Mouse (Mus musculus): ENCODE data around the gene Gm14308. TPM values are rescaled to one million over a fixed set of nuclear protein-coding genes. Genes with fewer than 3 reads are reported as not detected.
"Not testable (repeated sequence)": the region's sequence is repeated elsewhere in the genome, so short reads cannot be mapped to it uniquely, and the experiment has no call there.

The Gm14308 gene
- polyA plus RNA-seq (2015; fragmentation: Nextera tagmentation; extraction: Ambion mirVana): 21.1 and 22.5 TPM in 2 replicates

DNA sequence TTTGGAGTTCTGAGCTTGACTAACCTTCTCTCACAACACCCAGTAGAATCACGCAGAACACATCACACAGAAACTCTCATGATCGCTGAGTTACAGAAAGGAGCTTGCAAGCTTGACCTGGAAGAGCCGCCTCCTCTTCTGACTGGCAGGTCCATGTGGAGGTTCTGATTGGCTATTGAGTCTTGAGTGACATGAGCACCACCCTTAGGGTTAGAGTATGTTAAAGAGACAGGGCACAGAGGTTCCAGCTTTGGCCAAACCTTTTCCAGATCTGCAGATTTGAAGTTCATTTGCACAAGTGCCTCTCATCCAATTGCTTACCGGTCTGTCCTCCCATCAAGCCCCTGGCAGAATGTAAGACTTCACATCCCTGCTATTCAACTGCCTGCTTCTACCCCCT, at the start of gene Gm14308:
Gene Gm14308 (minus strand): TSS at position 101 of the 400 bp plus-strand sequence.
- H3K4me1 ChIP-seq; H3K4me2 ChIP-seq; ATAC-seq (ENCODE audit: insufficient read depth, low FRiP score, low read depth); H3K9ac ChIP-seq; H3K27ac ChIP-seq; H3K27me3 ChIP-seq (replicated peaks); H3K36me3 ChIP-seq; H3K9me3 ChIP-seq; H3K4me3 ChIP-seq (replicated peaks): not testable (repeated sequence)
- WGBS: no CpG with 5 or more reads among the region's 4 CpGs

DNA sequence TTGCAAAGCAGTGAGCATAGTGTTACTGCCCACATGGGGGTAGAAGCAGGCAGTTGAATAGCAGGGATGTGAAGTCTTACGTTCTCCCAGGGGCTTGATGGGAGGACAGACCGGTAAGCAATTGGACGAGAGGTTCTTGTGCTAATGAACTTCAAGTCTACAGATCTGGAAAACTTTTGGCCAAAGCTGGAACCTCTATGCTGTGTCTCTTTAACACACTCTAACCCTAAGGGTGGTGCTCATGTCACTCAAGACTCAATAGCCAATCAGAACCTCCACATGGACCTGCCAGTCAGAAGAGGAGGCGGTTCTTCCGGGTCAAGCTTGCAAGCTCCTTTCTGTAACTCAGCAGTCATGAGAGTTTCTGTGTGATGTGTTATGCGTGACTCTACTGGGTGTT, 34.1 kb upstream of the Gm14308 start, which contains the start of gene Zfp973:
Gene Zfp973 (plus strand): TSS at position 301 of the 400 bp plus-strand sequence.
- WGBS: no CpG with 5 or more reads among the region's 6 CpGs

More for the DNA sequence above, 34.1 kb upstream of the Gm14308 start, which contains the start of gene Zfp973:
- H3K4me2 ChIP-seq; H3K9me3 ChIP-seq; H3K27me3 ChIP-seq (replicated peaks); H3K9ac ChIP-seq; H3K4me1 ChIP-seq; H3K36me3 ChIP-seq; ATAC-seq (ENCODE audit: insufficient read depth, low FRiP score, low read depth); H3K4me3 ChIP-seq (replicated peaks); H3K27ac ChIP-seq: not testable (repeated sequence)

Other genes starting within 250 kb of the Gm14308 start
- 12.2 and 14.1 TPM in 2 replicates for gene Gm14435, start 212.8 kb downstream of the Gm14308 start, polyA plus RNA-seq (2015; fragmentation: Nextera tagmentation; extraction: Ambion mirVana)
- 2.0 and 4.1 TPM in 2 replicates for gene Gm14434, start 149.6 kb downstream of the Gm14308 start, polyA plus RNA-seq (2015; fragmentation: Nextera tagmentation; extraction: Ambion mirVana)
- not detected in 2 replicates for gene Zfp967, start 115.3 kb downstream of the Gm14308 start, polyA plus RNA-seq (2015; fragmentation: Nextera tagmentation; extraction: Ambion mirVana)
- gene Zfp973, start 34.2 kb upstream of the Gm14308 start, polyA plus RNA-seq (2015; fragmentation: Nextera tagmentation; extraction: Ambion mirVana): 9.3 and 9.6 TPM in 2 replicates
- 29.6 and 30.6 TPM in 2 replicates for gene Gm14305, start 72.0 kb upstream of the Gm14308 start, polyA plus RNA-seq (2015; fragmentation: Nextera tagmentation; extraction: Ambion mirVana)
- gene Gm14295, start 162.3 kb upstream of the Gm14308 start, polyA plus RNA-seq (2015; fragmentation: Nextera tagmentation; extraction: Ambion mirVana): 15.6 and 16.9 TPM in 2 replicates
- gene Gm14408, start 194.8 kb upstream of the Gm14308 start, polyA plus RNA-seq (2015; fragmentation: Nextera tagmentation; extraction: Ambion mirVana): not detected in 2 replicates